Mouse (Mus musculus) cerebellum, adult 9-10 months (tissue): ENCODE data around the gene Tmem150a.

Experiments used
- DNase-seq: peaks from one replicate; pipeline ENCODE4 v3.0.0; 2022

The Tmem150a gene

DNA sequence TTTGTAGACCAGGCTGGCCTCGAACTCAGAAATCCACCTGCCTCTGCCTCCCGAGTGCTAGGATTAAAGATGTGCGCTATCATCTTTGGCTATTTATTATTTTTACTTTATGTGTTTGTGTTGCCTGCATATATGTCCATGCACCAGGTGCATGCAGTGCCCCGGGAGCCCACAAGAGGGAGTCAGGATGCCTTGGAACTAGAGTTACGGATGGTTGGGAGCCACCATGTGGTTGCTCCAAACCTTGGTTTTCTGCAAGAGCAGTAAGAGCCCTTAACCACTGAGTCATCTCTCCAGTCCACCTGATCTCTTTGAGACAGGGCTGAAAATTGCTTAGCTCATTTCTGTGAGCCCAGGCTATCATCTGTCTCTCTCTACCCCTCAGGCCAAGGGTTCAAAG, 51.9 kb downstream of the Tmem150a start:
- peak; percentile 85 for DNase-seq
